Mouse (Mus musculus): ENCODE data around the gene Osbpl2. TPM values are rescaled to one million over a fixed set of nuclear protein-coding genes. Genes with fewer than 3 reads are reported as not detected.
A peak's percentile ranks its signal among the peaks of the same experiment; 100 is the strongest.

Gene Osbpl2
- polyA plus RNA-seq, 1 experiment from 2014 or later: 35.0 TPM

DNA sequence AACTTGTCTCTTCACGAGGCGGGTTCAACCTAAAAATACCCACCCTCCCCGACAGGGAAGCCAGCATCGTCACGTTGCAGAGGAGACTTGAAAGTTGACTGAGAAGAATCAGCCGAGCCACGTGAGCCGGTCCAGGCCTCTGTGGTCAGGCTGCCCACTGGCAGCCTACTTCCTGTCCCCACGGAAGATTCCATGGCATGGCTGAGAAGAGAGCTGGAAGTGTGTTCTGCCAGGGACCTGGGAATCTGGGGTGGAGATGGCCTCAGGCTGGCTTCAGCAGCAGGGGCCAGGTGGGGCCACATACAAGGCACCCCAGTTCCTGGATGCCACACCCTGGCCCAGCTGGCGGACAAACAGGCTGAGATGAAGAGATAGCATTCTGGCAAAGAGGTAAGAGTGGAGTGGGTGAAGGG is 3.0 kb upstream of the Osbpl2 start:
- peaks cover 41% of the 10 kb centered on the region for H3K4me1 ChIP-seq (ENCODE audit: control insufficient read depth, insufficient read depth, low read length)

DNA sequence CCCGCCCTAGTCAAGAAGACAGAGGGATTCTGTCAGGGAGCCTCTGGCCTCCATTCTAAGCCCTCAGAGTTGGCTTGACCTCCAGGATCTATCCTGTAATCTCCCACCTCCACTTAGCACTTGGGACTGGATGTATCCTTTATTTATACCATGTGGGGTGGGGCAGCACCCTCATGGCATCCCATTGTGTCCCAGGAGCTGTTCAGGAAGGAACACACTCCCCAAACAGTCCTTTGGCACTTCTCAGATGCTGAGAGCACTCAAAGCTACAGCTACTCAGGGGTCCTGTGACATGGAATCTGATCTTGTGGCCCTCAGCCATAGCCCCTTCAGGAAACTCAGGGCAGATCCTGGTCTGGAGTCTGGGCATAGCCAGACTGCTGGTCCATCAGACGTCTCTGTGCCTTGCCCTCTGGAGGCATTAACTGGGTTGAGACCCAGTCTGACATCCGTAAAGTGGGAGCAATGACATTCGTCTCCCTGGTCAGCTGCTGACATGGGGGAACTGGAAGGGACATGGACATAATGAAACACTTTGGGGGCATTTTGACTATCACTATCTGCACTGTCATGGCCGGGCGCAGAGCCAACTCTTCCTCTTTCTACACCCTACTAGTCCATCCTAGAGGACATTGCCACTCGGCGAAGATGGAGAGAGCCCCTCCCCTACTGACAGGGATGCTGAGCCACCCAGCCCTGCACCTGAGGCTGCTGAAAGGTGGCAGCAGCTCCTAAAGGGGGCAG is 2.2 kb upstream of the Osbpl2 start:
- H3K36me3 ChIP-seq (ENCODE audit: control insufficient read depth, insufficient read depth): no peaks in the 10 kb centered on the region
- no peaks in the 10 kb centered on the region for H3K9me3 ChIP-seq (replicated peaks; ENCODE audit: control insufficient read depth, low read length)
- no peaks in the 10 kb centered on the region for H3K27me3 ChIP-seq (ENCODE audit: control insufficient read depth, insufficient read depth, low read length)
- H3K9ac ChIP-seq (ENCODE audit: low read length): no peak overlapping the region
- peaks cover 41% of the 10 kb centered on the region for H3K4me1 ChIP-seq (ENCODE audit: control insufficient read depth, insufficient read depth, low read length)
- no peak overlapping the region for H3K27ac ChIP-seq (ENCODE audit: low read length)
- no peak overlapping the region for H3K4me2 ChIP-seq (ENCODE audit: low read depth, low read length)
- no peak for ATAC-seq (replicated peaks; ENCODE audit: extremely low read depth, insufficient read depth, low FRiP score)
- WGBS: 67% methylated on average over 8 of the region's 8 CpGs
- no peak overlapping the region for H3K4me3 ChIP-seq (ENCODE audit: low read length)

More for the DNA sequence above, 3.0 kb upstream of the Osbpl2 start:
- Histone ChIP-seq H3K36me3 (ENCODE audit: control insufficient read depth, insufficient read depth) (no peaks in the 10 kb centered on the region), H3K27ac (ENCODE audit: low read length) (no peak overlapping the region), H3K4me2 (ENCODE audit: low read depth, low read length) (no peak overlapping the region), H3K9ac (ENCODE audit: low read length) (0 out of 2 replicates have a peak overlapping the region, but pooled peaks have one; percentile 19), H3K4me3 (ENCODE audit: low read length) (no peak overlapping the region), H3K9me3 (replicated peaks; ENCODE audit: control insufficient read depth, low read length) (no peaks in the 10 kb centered on the region), H3K27me3 (ENCODE audit: control insufficient read depth, insufficient read depth, low read length) (no peaks in the 10 kb centered on the region)
- WGBS: 44% methylated on average over 10 of the region's 10 CpGs
- ATAC-seq (replicated peaks; ENCODE audit: extremely low read depth, insufficient read depth, low FRiP score): no peak

DNA sequence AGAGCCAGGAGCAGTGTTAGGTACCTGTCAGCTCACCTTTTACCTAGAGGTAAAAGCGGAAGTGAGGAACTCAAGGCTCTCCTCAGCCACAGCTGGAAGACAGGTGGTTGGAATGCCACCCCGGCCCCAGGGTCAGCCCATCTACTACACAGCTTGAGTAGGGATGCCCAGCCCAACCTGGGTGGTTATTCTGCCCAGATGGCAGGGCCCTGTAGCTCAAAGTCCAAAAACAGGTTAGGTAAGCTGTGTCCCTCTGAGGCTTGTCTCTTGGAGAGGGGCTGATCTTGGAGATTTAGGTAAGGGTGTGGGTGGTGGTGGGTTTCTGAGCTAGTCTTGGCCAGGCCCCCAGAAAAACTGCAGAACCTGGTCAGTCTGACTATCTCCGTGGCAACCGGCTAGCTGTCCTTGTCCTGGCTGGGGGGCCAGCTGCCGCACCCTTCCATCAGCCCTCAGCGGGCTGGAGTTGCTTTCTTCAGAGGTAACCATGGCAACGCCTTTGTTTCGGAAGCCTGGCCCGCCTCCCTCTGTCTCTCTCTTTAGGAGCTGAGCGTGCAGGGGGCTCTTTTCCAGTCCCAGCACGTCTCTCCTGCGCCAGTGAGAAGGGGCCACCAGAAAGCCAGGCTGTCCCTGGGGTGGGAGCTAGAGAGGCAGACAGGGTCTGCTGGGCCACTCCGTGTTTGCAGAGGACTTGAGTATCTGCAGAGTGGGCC is 1.5 kb upstream of the Osbpl2 start:
- Histone ChIP-seq H3K4me3 (ENCODE audit: low read length) (no peak overlapping the region), H3K9ac (ENCODE audit: low read length) (no peak overlapping the region), H3K27ac (ENCODE audit: low read length) (no peak overlapping the region), H3K27me3 (ENCODE audit: control insufficient read depth, insufficient read depth, low read length) (no peaks in the 10 kb centered on the region), H3K4me1 (ENCODE audit: control insufficient read depth, insufficient read depth, low read length) (peaks cover 41% of the 10 kb centered on the region), H3K36me3 (ENCODE audit: control insufficient read depth, insufficient read depth) (no peaks in the 10 kb centered on the region), H3K4me2 (ENCODE audit: low read depth, low read length) (no peak overlapping the region), H3K9me3 (replicated peaks; ENCODE audit: control insufficient read depth, low read length) (no peaks in the 10 kb centered on the region)
- 16% methylated on average over 13 of the region's 13 CpGs for WGBS
- no peak for ATAC-seq (replicated peaks; ENCODE audit: extremely low read depth, insufficient read depth, low FRiP score)

DNA sequence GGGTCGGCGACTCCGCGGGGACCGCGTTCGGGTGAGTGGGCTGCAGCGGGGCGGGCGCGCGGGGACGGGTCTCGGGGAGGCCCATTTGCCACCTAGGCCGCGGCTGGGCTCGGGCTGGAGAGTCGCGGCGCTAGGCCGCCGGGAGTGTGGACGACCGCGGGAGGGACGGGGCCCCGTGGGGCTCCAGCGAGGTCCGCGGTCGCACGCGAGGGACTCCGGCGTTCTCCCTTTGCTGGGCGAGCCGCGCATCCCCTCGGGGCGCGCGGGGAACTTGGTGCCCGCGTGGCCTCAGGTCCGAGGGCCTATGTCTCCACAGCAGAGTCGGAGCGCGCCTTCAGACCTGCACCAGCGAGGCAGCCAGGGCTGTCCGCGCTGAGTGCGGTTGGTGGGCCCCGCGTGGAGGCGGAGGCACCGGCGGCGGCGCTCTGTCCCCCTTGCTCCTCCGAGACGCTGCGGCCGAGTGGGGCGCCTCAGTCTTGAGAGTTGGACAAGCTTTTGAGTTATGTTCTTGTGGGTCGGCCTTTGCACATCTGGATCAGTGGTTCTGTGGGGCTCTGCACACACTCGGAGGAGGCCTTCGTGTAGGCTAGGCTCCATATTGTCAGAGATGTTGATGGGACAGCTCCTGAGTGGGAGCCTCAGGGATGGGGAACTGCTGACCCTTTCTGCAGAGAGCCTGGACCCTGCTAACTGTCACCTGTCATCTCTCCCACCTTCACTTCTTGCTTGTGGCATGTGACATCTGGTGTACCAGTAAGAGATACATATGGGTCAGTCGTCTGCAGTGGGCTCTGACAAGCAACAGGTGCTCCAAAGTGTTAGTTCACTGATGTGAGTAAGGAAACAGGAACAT is 559 bp downstream of the Osbpl2 start:
- peak overlapping the region; percentile 76 for H3K27ac ChIP-seq (ENCODE audit: low read length)
- peak overlapping the region; percentile 82 for H3K4me3 ChIP-seq (ENCODE audit: low read length)
- H3K4me2 ChIP-seq (ENCODE audit: low read depth, low read length): peak overlapping the region; percentile 83
- no peaks in the 10 kb centered on the region for H3K36me3 ChIP-seq (ENCODE audit: control insufficient read depth, insufficient read depth)
- ATAC-seq (replicated peaks; ENCODE audit: extremely low read depth, insufficient read depth, low FRiP score): peak; percentile 13
- H3K27me3 ChIP-seq (ENCODE audit: control insufficient read depth, insufficient read depth, low read length): no peaks in the 10 kb centered on the region
- peaks cover 35% of the 10 kb centered on the region for H3K4me1 ChIP-seq (ENCODE audit: control insufficient read depth, insufficient read depth, low read length)
- no peaks in the 10 kb centered on the region for H3K9me3 ChIP-seq (replicated peaks; ENCODE audit: control insufficient read depth, low read length)
- peak overlapping the region; percentile 84 for H3K9ac ChIP-seq (ENCODE audit: low read length)
- WGBS: under 1% methylated on average over 62 of the region's 68 CpGs

DNA sequence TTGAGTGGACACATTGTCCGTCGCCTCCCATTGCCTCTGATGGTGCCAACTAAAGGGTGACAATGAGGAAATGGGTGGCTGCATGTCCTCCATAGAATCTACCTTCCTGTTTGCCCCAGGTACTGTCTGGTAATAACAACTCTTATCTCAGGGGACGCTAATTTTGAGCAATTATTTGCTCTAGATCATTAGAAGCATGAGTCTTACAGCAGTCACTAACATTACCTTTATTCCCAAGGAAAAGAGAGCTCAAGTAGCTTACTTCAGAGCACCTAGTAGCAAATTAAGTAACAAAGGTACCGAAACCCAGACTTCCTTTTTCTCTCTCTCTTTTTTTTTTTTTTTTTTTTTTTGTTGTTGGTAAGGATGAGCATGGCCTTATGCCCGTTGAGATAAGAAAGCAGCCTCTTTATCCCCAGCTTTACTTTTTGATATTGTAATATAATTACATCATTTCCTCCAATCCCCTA is 1.2 kb downstream of the Osbpl2 start:
- peak overlapping the region; percentile 83 for H3K4me2 ChIP-seq (ENCODE audit: low read depth, low read length)
- no peaks in the 10 kb centered on the region for H3K9me3 ChIP-seq (replicated peaks; ENCODE audit: control insufficient read depth, low read length)
- 44% methylated on average over 5 of the region's 5 CpGs for WGBS
- H3K4me3 ChIP-seq (ENCODE audit: low read length): peak overlapping the region; percentile 82
- H3K27me3 ChIP-seq (ENCODE audit: control insufficient read depth, insufficient read depth, low read length): no peaks in the 10 kb centered on the region
- peaks cover 28% of the 10 kb centered on the region for H3K4me1 ChIP-seq (ENCODE audit: control insufficient read depth, insufficient read depth, low read length)
- no peak overlapping the region for H3K27ac ChIP-seq (ENCODE audit: low read length)
- ATAC-seq (replicated peaks; ENCODE audit: extremely low read depth, insufficient read depth, low FRiP score): no peak
- H3K9ac ChIP-seq (ENCODE audit: low read length): peak overlapping the region; percentile 84
- H3K36me3 ChIP-seq (ENCODE audit: control insufficient read depth, insufficient read depth): no peaks in the 10 kb centered on the region

DNA sequence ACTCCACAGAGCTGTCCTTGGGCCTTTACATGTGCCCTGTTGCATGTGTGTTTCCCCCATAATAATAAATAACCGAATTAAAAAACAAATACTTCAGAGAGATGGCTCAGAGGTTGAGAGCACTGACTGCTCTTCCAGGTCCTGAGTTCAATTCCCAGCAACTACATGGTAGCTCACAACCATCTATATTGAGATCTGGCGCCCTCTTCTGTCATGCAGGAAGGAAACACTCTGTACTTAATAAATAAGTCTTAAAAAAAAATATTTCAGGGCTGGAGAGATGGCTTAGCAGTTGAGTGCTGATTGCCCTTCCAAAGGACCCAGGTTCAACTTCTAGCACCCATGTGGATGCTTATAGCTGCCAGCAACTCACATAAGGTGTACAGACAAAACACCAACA is 5.1 kb downstream of the Osbpl2 start:
- no peak overlapping the region for H3K9ac ChIP-seq (ENCODE audit: low read length)
- H3K27me3 ChIP-seq (ENCODE audit: control insufficient read depth, insufficient read depth, low read length): no peaks in the 10 kb centered on the region
- no peaks in the 10 kb centered on the region for H3K9me3 ChIP-seq (replicated peaks; ENCODE audit: control insufficient read depth, low read length)
- WGBS: 90% methylated on average over 2 of the region's 2 CpGs
- no peak overlapping the region for H3K27ac ChIP-seq (ENCODE audit: low read length)
- no peak for ATAC-seq (replicated peaks; ENCODE audit: extremely low read depth, insufficient read depth, low FRiP score)
- H3K36me3 ChIP-seq (ENCODE audit: control insufficient read depth, insufficient read depth): no peaks in the 10 kb centered on the region
- H3K4me1 ChIP-seq (ENCODE audit: control insufficient read depth, insufficient read depth, low read length): peaks cover 20% of the 10 kb centered on the region
- H3K4me3 ChIP-seq (ENCODE audit: low read length): no peak overlapping the region
- H3K4me2 ChIP-seq (ENCODE audit: low read depth, low read length): no peak overlapping the region

DNA sequence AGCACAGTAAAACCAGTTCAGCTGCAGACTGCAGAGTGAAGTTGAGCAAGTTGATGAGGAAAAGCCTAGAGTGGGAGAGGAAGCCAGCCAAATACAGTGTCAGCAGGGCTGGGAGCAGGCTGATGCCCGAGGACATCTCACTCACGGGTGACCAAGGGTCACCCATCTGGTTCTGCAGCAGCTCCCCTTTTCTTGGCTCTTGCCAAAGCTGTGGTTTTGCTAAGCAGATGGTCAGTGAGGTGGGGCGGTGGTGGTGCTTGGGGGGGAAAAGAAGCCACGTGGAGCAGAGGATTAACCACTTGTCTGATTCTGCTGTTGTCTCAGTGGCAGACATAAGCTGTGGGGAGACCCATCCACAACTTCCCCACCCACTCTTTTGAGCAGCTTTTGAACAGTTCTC is 7.1 kb downstream of the Osbpl2 start:
- ATAC-seq (replicated peaks; ENCODE audit: extremely low read depth, insufficient read depth, low FRiP score): no peak; the same call in 1 of the 2 replicates

DNA sequence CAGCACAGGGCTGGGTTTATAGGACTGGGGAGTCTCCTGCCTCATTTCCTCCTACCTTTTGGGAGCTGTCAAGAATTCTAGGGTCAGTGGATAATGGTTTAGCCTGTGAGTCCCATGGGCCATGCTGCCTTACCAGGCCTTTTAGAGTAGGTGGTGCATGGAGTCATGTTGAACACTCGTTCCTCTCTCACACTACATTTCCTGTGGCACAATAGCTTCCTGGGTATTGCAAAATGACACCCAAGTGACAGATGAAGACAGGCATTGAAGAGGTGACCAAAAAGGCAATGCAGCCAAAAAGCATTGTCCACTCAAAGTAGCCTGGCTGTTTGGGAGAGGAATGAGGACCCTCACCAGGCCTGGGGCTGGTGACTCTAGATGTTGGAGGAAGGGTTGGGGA is 8.6 kb downstream of the Osbpl2 start:
- Histone ChIP-seq H3K27me3 (ENCODE audit: control insufficient read depth, insufficient read depth, low read length) (no peaks in the 10 kb centered on the region), H3K4me3 (ENCODE audit: low read length) (no peak overlapping the region), H3K4me2 (ENCODE audit: low read depth, low read length) (no peak overlapping the region), H3K9ac (ENCODE audit: low read length) (no peak overlapping the region), H3K36me3 (ENCODE audit: control insufficient read depth, insufficient read depth) (no peaks in the 10 kb centered on the region), H3K27ac (ENCODE audit: low read length) (no peak overlapping the region), H3K4me1 (ENCODE audit: control insufficient read depth, insufficient read depth, low read length) (peaks cover 13% of the 10 kb centered on the region), H3K9me3 (replicated peaks; ENCODE audit: control insufficient read depth, low read length) (no peaks in the 10 kb centered on the region)
- no peak for ATAC-seq (replicated peaks; ENCODE audit: extremely low read depth, insufficient read depth, low FRiP score)
- 45% methylated on average over 1 of the region's 1 CpGs for WGBS

More for the DNA sequence above, 7.1 kb downstream of the Osbpl2 start:
- H3K27ac ChIP-seq (ENCODE audit: low read length): no peak overlapping the region
- H3K4me2 ChIP-seq (ENCODE audit: low read depth, low read length): no peak overlapping the region
- no peaks in the 10 kb centered on the region for H3K9me3 ChIP-seq (replicated peaks; ENCODE audit: control insufficient read depth, low read length)
- peaks cover 13% of the 10 kb centered on the region for H3K4me1 ChIP-seq (ENCODE audit: control insufficient read depth, insufficient read depth, low read length)
- WGBS: 18% methylated on average over 4 of the region's 4 CpGs
- H3K4me3 ChIP-seq (ENCODE audit: low read length): no peak overlapping the region
- no peaks in the 10 kb centered on the region for H3K27me3 ChIP-seq (ENCODE audit: control insufficient read depth, insufficient read depth, low read length)
- H3K36me3 ChIP-seq (ENCODE audit: control insufficient read depth, insufficient read depth): no peaks in the 10 kb centered on the region
- no peak overlapping the region for H3K9ac ChIP-seq (ENCODE audit: low read length)
